Mouse (Mus musculus) skeletal muscle tissue, adult 2 months (tissue): ENCODE data around the gene Olfr1170.

ENCODE experiments used
- DNase-seq: peaks from one replicate; pipeline ENCODE4 v3.0.0-alpha.2; 2012; ENCODE audit warnings: low read depth, low spot score

Olfr1170 gene

GRCm38 (mm10) chr2:88228234-88228633, at the start of gene Olfr1170:
Gene Olfr1170 (minus strand): TSS chr2:88228334.
- DNase-seq, result no peak

- no peak for DNase-seq
Measured at GRCm38 (mm10) chr2:88220784-88221183, 7.3 kb downstream of the Olfr1170 start.

- DNase-seq, result no peak
Measured at GRCm38 (mm10) chr2:88181580-88181979, 46.6 kb downstream of the Olfr1170 start, which contains the start of gene Olfr1168. Gene Olfr1168 (plus strand): TSS chr2:88181880.
